In genomic region chr2:124236831-124237230, GRCm38 (mm10) we compare ENCODE assay signal across 22 mouse cellular contexts.
A peak's percentile ranks its signal among the peaks of the same experiment; 100 is the strongest.
DNase-seq lines count a peak whose midpoint lies in the region; ATAC-seq and TF ChIP-seq lines count a peak whose summit lies in the region.
"Had no signal": no experiment of that assay in that cellular context is flagged by ENCODE, and none has a peak within 500 bp of the region (broad histone marks: within the 10 kb centered on the region; RNA-seq: fewer than 3 reads in every experiment).

No protein-coding gene starts in this region.

- no peak for TF ChIP-seq CTCF in liver, adult 2 months (IDR thresholded peaks at IDR 0.05; ENCODE audit: low read depth, low read length)

- no peak overlapping the region for H3K9ac ChIP-seq in forebrain, embryonic 13.5 days
- H3K9ac ChIP-seq in forebrain, embryonic 11.5 days (ENCODE audit: low read length), result no peak overlapping the region
- H3K9ac ChIP-seq in hindbrain, embryonic 15.5 days, result no peak overlapping the region
- no peak overlapping the region for H3K9ac ChIP-seq in hindbrain, embryonic 11.5 days (ENCODE audit: low read depth, low read length)
- H3K9ac ChIP-seq in liver, adult 2 months (ENCODE audit: low read depth, low read length), result no peak overlapping the region
- H3K9ac ChIP-seq: embryonic facial prominence, embryonic 12.5 days; forebrain, embryonic 15.5 days; forebrain, postnatal 0 days had no signal

- TF ChIP-seq POLR2A in liver, adult 2 months (IDR thresholded peaks at IDR 0.05; ENCODE audit: extremely low read depth, insufficient read depth, low read length), result no peak

- no peak overlapping the region for H3K4me3 ChIP-seq in forebrain, embryonic 13.5 days
- no peak overlapping the region for H3K4me3 ChIP-seq in forebrain, embryonic 11.5 days (ENCODE audit: low read depth, low read length)
- H3K4me3 ChIP-seq in hindbrain, embryonic 15.5 days, result no peak overlapping the region
- H3K4me3 ChIP-seq in hindbrain, embryonic 11.5 days (ENCODE audit: low read depth, low read length), result no peak overlapping the region
- H3K4me3 ChIP-seq in liver, adult 2 months (ENCODE audit: insufficient read depth, low read depth, low read length), result no peak overlapping the region
- H3K4me3 ChIP-seq: embryonic facial prominence, embryonic 10.5 days; embryonic facial prominence, embryonic 12.5 days; forebrain, embryonic 15.5 days had no signal

- H3K27me3 ChIP-seq in forebrain, embryonic 13.5 days, result no peaks in the 10 kb centered on the region
- H3K27me3 ChIP-seq in forebrain, embryonic 11.5 days (ENCODE audit: control insufficient read depth, insufficient read depth, low read length), result no peaks in the 10 kb centered on the region
- no peaks in the 10 kb centered on the region for H3K27me3 ChIP-seq in hindbrain, embryonic 15.5 days
- no peaks in the 10 kb centered on the region for H3K27me3 ChIP-seq in hindbrain, embryonic 11.5 days (ENCODE audit: control insufficient read depth, insufficient read depth, low read length)
- no peaks in the 10 kb centered on the region for H3K27me3 ChIP-seq in liver, adult 2 months (ENCODE audit: control insufficient read depth, insufficient read depth, low read length)
- H3K27me3 ChIP-seq: CH12.LX; embryonic facial prominence, embryonic 12.5 days; forebrain, embryonic 15.5 days had no signal

- no peak for ATAC-seq in forebrain, embryonic 13.5 days
- no peak for ATAC-seq in forebrain, embryonic 11.5 days (replicated peaks; ENCODE audit: low FRiP score)
- ATAC-seq in hindbrain, embryonic 15.5 days (ENCODE audit: low FRiP score, low read depth), result no peak
- ATAC-seq in hindbrain, embryonic 11.5 days (ENCODE audit: low FRiP score), result no peak
- no peak for ATAC-seq in megakaryocyte progenitor cell, adult 5-6 weeks (replicated peaks; ENCODE audit: poor library complexity)
- ATAC-seq: CD4-positive, CD25-positive, alpha-beta regulatory T cell, adult 4 months; forebrain, embryonic 15.5 days; forebrain, postnatal 0 days had no signal

- H3K4me2 ChIP-seq in forebrain, embryonic 13.5 days, result no peak overlapping the region
- H3K4me2 ChIP-seq in forebrain, embryonic 11.5 days (ENCODE audit: low read depth, low read length, severe bottlenecking), result no peak overlapping the region
- H3K4me2 ChIP-seq in hindbrain, embryonic 15.5 days, result no peak overlapping the region
- H3K4me2 ChIP-seq in hindbrain, embryonic 11.5 days (replicated peaks; ENCODE audit: low read depth, low read length), result no peak overlapping the region
- H3K4me2 ChIP-seq: embryonic facial prominence, embryonic 12.5 days; forebrain, embryonic 15.5 days had no signal

- H3K9me3 ChIP-seq in forebrain, embryonic 13.5 days (replicated peaks), result no peaks in the 10 kb centered on the region
- H3K9me3 ChIP-seq in forebrain, embryonic 11.5 days (ENCODE audit: control insufficient read depth, low read length), result no peaks in the 10 kb centered on the region
- no peaks in the 10 kb centered on the region for H3K9me3 ChIP-seq in hindbrain, embryonic 15.5 days
- no peaks in the 10 kb centered on the region for H3K9me3 ChIP-seq in hindbrain, embryonic 11.5 days (ENCODE audit: control insufficient read depth, low read length)
- H3K9me3 ChIP-seq: embryonic facial prominence, embryonic 10.5 days; embryonic facial prominence, embryonic 12.5 days; forebrain, embryonic 15.5 days had no signal

- H3K79me2 ChIP-seq in liver, adult 2 months (ENCODE audit: control insufficient read depth, insufficient read depth, low read length), result no peaks in the 10 kb centered on the region

- no peaks in the 10 kb centered on the region for H3K36me3 ChIP-seq in forebrain, embryonic 13.5 days (ENCODE audit: poor library complexity, severe bottlenecking)
- no peaks in the 10 kb centered on the region for H3K36me3 ChIP-seq in forebrain, embryonic 11.5 days (ENCODE audit: control insufficient read depth, insufficient read depth, low read length)
- H3K36me3 ChIP-seq in hindbrain, embryonic 15.5 days, result no peaks in the 10 kb centered on the region
- no peaks in the 10 kb centered on the region for H3K36me3 ChIP-seq in hindbrain, embryonic 11.5 days (ENCODE audit: control insufficient read depth, insufficient read depth, low read length)
- H3K36me3 ChIP-seq in liver, adult 2 months (ENCODE audit: control insufficient read depth, insufficient read depth, low read length), result no peaks in the 10 kb centered on the region
- H3K36me3 ChIP-seq: embryonic facial prominence, embryonic 10.5 days; embryonic facial prominence, embryonic 12.5 days; forebrain, embryonic 15.5 days; G1E had no signal

- WGBS in forebrain, embryonic 13.5 days, result 81% methylated on average over 1 of the region's 1 CpGs
- WGBS in forebrain, embryonic 11.5 days, result 88% methylated on average over 1 of the region's 1 CpGs
- 93% methylated on average over 1 of the region's 1 CpGs for WGBS in hindbrain, embryonic 15.5 days
- WGBS in hindbrain, embryonic 11.5 days, result 92% methylated on average over 1 of the region's 1 CpGs
- 87% methylated on average over 1 of the region's 1 CpGs for WGBS in liver, adult 2 months

- H3K27ac ChIP-seq in forebrain, embryonic 13.5 days, result peak overlapping the region; percentile 20; the same call in 1 of the 2 replicates
- H3K27ac ChIP-seq in forebrain, embryonic 11.5 days (ENCODE audit: low read depth, low read length), result no peak overlapping the region
- peak overlapping the region; percentile 48; the same call in 1 of the 2 replicates for H3K27ac ChIP-seq in hindbrain, embryonic 15.5 days (replicated peaks)
- no peak overlapping the region for H3K27ac ChIP-seq in hindbrain, embryonic 11.5 days (ENCODE audit: low read depth, low read length)
- H3K27ac ChIP-seq in liver, adult 2 months (replicated peaks; ENCODE audit: insufficient read depth, low read depth, low read length), result no peak overlapping the region
- H3K27ac ChIP-seq: embryonic facial prominence, embryonic 10.5 days; embryonic facial prominence, embryonic 12.5 days; forebrain, embryonic 15.5 days had no signal

- peaks cover 23% of the 10 kb centered on the region for H3K4me1 ChIP-seq in forebrain, embryonic 13.5 days
- H3K4me1 ChIP-seq in forebrain, embryonic 11.5 days (replicated peaks; ENCODE audit: control insufficient read depth, insufficient read depth, low read length), result no peaks in the 10 kb centered on the region
- H3K4me1 ChIP-seq in hindbrain, embryonic 15.5 days (replicated peaks), result peaks cover 14% of the 10 kb centered on the region
- H3K4me1 ChIP-seq in hindbrain, embryonic 11.5 days (replicated peaks; ENCODE audit: control insufficient read depth, insufficient read depth, low read length), result no peaks in the 10 kb centered on the region
- H3K4me1 ChIP-seq in liver, adult 2 months (ENCODE audit: control insufficient read depth, insufficient read depth, low read length), result no peaks in the 10 kb centered on the region
- H3K4me1 ChIP-seq: embryonic facial prominence, embryonic 10.5 days; embryonic facial prominence, embryonic 12.5 days had no signal

- DNase-seq in forebrain, embryonic 11.5 days (ENCODE audit: low spot score), result no peak
- no peak for DNase-seq in hindbrain, embryonic 11.5 days (ENCODE audit: low spot score)
- DNase-seq in liver, adult 2 months (ENCODE audit: extremely low read depth, low read depth, low spot score), result peak; percentile 9
- no peak for DNase-seq in liver
- DNase-seq: adrenal gland, adult 2 months; adrenal gland, postnatal 10 days; adrenal gland, postnatal 25 days; B cell, adult 2 months; cerebellum, adult 11-12 months; cerebellum, adult 2 months; cerebellum, adult 9-10 months; cerebellum, postnatal 25 days; forebrain, postnatal 0 days had no signal

Comparison
In these comparisons a context has a peak if more than half of its experiments do, and no peak if none do; other contexts are left out.
1. H3K27ac ChIP-seq: peak in forebrain, embryonic 13.5 days (single experiment) and hindbrain, embryonic 15.5 days (single experiment); none in forebrain, embryonic 11.5 days (single experiment), hindbrain, embryonic 11.5 days (single experiment) and liver, adult 2 months (single experiment).